ENCODE assay signal across 14 mouse cellular contexts in genomic region chr14:18364321-18364720, GRCm38 (mm10).
"Had no signal": no experiment of that assay in that cellular context is flagged by ENCODE, and none has a peak within 500 bp of the region (broad histone marks: within the 10 kb centered on the region; RNA-seq: fewer than 3 reads in every experiment).

No protein-coding gene starts in this region.

- H3K9ac ChIP-seq: lung, embryonic 14.5 days; midbrain, embryonic 12.5 days; midbrain, embryonic 15.5 days; neural tube, embryonic 12.5 days; stomach, embryonic 15.5 days had no signal

- H3K27me3 ChIP-seq: midbrain, embryonic 12.5 days; midbrain, embryonic 15.5 days; neural tube, embryonic 12.5 days; stomach, embryonic 15.5 days had no signal

- H3K27ac ChIP-seq: midbrain, embryonic 10.5 days; midbrain, embryonic 12.5 days; midbrain, embryonic 15.5 days; neural tube, embryonic 12.5 days; stomach, embryonic 15.5 days; stomach, postnatal 0 days had no signal

- ATAC-seq: midbrain, embryonic 15.5 days had no signal

- H3K4me3 ChIP-seq: midbrain, embryonic 10.5 days; midbrain, embryonic 12.5 days; midbrain, embryonic 15.5 days; neural tube, embryonic 12.5 days; stomach, embryonic 15.5 days had no signal

- H3K9me3 ChIP-seq: midbrain, embryonic 10.5 days; midbrain, embryonic 12.5 days; midbrain, embryonic 15.5 days; neural tube, embryonic 12.5 days; stomach, embryonic 15.5 days had no signal

- H3K4me2 ChIP-seq: lung, embryonic 14.5 days; midbrain, embryonic 12.5 days; midbrain, embryonic 15.5 days; neural tube, embryonic 12.5 days; stomach, embryonic 15.5 days had no signal

- DNase-seq: lung, adult 18-20 months; lung, embryonic 14.5 days; lung, postnatal 10 days; lung, postnatal 4 days; right cerebral cortex, postnatal 14 days; thymus, adult 2 months; thymus, postnatal 25 days; thymus, postnatal 4 days had no signal

- H3K4me1 ChIP-seq: midbrain, embryonic 12.5 days; midbrain, embryonic 15.5 days; neural tube, embryonic 12.5 days; stomach, embryonic 15.5 days had no signal

- H3K36me3 ChIP-seq: midbrain, embryonic 10.5 days; midbrain, embryonic 12.5 days; midbrain, embryonic 15.5 days; neural tube, embryonic 12.5 days; stomach, embryonic 15.5 days had no signal
